Mouse (Mus musculus): ENCODE measurements around the gene 0610012G03Rik. TPM values are rescaled to one million over a fixed set of nuclear protein-coding genes. Genes with fewer than 3 reads are reported as not detected.

The 0610012G03Rik gene
- 16.4 TPM for polyA plus RNA-seq (2017; shearing (Covaris generic))

GRCm38 (mm10) chr16:31948345-31948774 lies at the start of gene 0610012G03Rik, which contains the start of gene Ncbp2:
Gene 0610012G03Rik, minus strand, starts transcription at chr16:31948494.
Gene Ncbp2, plus strand, starts transcription at chr16:31948513.

GRCm38 (mm10) chr16:31933751-31934549 lies 14.3 kb downstream of the 0610012G03Rik start, which contains the start of gene Pigz:
Gene Pigz, plus strand, starts transcription at chr16:31933851.

Other genes starting within 250 kb of the 0610012G03Rik start
- 0.12 TPM for gene Meltf, start 69.7 kb downstream of the 0610012G03Rik start, polyA plus RNA-seq (2017; shearing (Covaris generic))
- not detected for gene Pigz, start 14.6 kb downstream of the 0610012G03Rik start, polyA plus RNA-seq (2017; shearing (Covaris generic))
- gene Ncbp2, start within 50 bp of the 0610012G03Rik start, polyA plus RNA-seq (2017; shearing (Covaris generic)) = 16.5 TPM
- gene Senp5, start 54.8 kb upstream of the 0610012G03Rik start, polyA plus RNA-seq (2017; shearing (Covaris generic)) = 18.0 TPM
- 116 TPM for gene Pak2, start 130.8 kb upstream of the 0610012G03Rik start, polyA plus RNA-seq (2017; shearing (Covaris generic))
- gene Pigx, start 151.2 kb upstream of the 0610012G03Rik start, polyA plus RNA-seq (2017; shearing (Covaris generic)) = 72.8 TPM
- gene Cep19, start 151.3 kb upstream of the 0610012G03Rik start, polyA plus RNA-seq (2017; shearing (Covaris generic)) = 7.4 TPM
- gene Nrros, start 217.1 kb upstream of the 0610012G03Rik start, polyA plus RNA-seq (2017; shearing (Covaris generic)) = 46.6 TPM
- gene Bex6, start 231.3 kb upstream of the 0610012G03Rik start, polyA plus RNA-seq (2017; shearing (Covaris generic)) = not detected